ENCODE assay signal across 8 mouse cellular contexts in the genomic region with DNA sequence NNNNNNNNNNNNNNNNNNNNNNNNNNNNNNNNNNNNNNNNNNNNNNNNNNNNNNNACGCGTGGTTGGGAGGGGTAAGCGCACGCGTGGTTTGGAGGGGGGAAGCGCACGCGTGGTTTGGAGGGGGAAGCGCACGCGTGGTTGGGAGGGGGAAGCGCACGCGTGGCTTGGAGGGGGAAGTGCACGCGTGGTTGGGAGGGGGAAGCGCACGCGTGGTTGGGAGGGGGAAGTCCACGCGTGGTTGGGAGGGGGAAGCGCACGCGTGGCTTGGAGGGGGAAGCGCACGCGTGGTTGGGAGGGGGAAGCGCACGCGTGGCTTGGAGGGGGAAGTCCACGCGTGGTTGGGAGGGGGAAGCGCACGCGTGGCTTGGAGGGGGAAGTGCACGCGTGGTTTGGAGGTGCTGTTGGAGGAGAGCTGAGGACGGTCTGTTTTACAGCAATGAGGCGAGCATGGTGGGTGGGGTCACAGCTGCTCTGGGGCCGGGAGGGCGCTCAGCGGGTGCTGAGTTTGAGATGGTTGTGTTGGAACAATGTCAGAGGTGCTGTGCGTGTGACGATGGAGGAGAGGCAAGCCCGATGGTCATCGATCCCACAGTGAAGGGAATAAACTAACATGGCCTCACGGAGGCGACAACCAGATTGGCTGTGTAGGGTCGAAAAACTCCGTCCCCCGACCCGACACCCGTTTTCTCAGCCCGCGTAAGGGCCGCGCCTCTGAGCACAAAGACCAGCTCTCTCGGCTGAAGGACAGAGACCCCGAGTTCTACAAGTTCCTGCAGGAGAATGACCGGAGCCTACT. TPM values are rescaled to one million over a fixed set of nuclear protein-coding genes. Genes with fewer than 3 reads are reported as not detected.
DNase-seq lines count a peak whose midpoint lies in the region; ATAC-seq and TF ChIP-seq lines count a peak whose summit lies in the region.
"Had no signal": no experiment of that assay in that cellular context is flagged by ENCODE, and none has a peak within 500 bp of the region (broad histone marks: within the 10 kb centered on the region; RNA-seq: fewer than 3 reads in every experiment).

No protein-coding gene starts in this region.

- H3K36me3 ChIP-seq in lung, embryonic 14.5 days (ENCODE audit: insufficient read depth), result peaks cover 64% of the 10 kb centered on the region
- H3K36me3 ChIP-seq in hindbrain, embryonic 16.5 days (ENCODE audit: control insufficient read depth, insufficient read depth, low read length), result peaks cover 40% of the 10 kb centered on the region
- H3K36me3 ChIP-seq in midbrain, embryonic 14.5 days (ENCODE audit: control insufficient read depth, insufficient read depth, low read length), result peaks cover 62% of the 10 kb centered on the region

- H3K27me3 ChIP-seq in lung, embryonic 14.5 days (ENCODE audit: insufficient read depth, low read length), result no peaks in the 10 kb centered on the region
- H3K27me3 ChIP-seq in hindbrain, embryonic 16.5 days (replicated peaks; ENCODE audit: control insufficient read depth, insufficient read depth, low read length), result no peaks in the 10 kb centered on the region
- no peaks in the 10 kb centered on the region for H3K27me3 ChIP-seq in midbrain, embryonic 14.5 days (ENCODE audit: control insufficient read depth, insufficient read depth, low read length)

- H3K4me1 ChIP-seq in lung, embryonic 14.5 days (ENCODE audit: insufficient read depth), result no peaks in the 10 kb centered on the region; the same call in none of the 2 replicates
- peaks cover 13% of the 10 kb centered on the region for H3K4me1 ChIP-seq in hindbrain, embryonic 16.5 days (ENCODE audit: control insufficient read depth, insufficient read depth, low read depth, low read length)
- peaks cover 13% of the 10 kb centered on the region for H3K4me1 ChIP-seq in midbrain, embryonic 14.5 days (ENCODE audit: control insufficient read depth, insufficient read depth, low read length)

- H3K27ac ChIP-seq in lung, embryonic 14.5 days (ENCODE audit: low read depth), result peak overlapping the region; percentile 96; the same call in 1 of the 2 replicates
- H3K27ac ChIP-seq in hindbrain, embryonic 16.5 days (ENCODE audit: low read depth, low read length), result peak overlapping the region; percentile 92; the same call in 1 of the 2 replicates
- H3K27ac ChIP-seq in midbrain, embryonic 14.5 days (replicated peaks; ENCODE audit: low read depth, low read length), result peak overlapping the region; percentile 87; the same call in 1 of the 2 replicates

- peak overlapping the region; percentile 92 for H3K4me3 ChIP-seq in lung, embryonic 14.5 days (ENCODE audit: low read depth, low read length)
- H3K4me3 ChIP-seq in hindbrain, embryonic 16.5 days (ENCODE audit: low read length), result peak overlapping the region; percentile 95
- H3K4me3 ChIP-seq in midbrain, embryonic 14.5 days (replicated peaks; ENCODE audit: low read depth, low read length), result peak overlapping the region; percentile 89

- DNase-seq in lung, embryonic 14.5 days, result peak; percentile 52
- DNase-seq in lung, postnatal 4 days, result no peak
- peak; percentile 47 for DNase-seq in embryo, embryonic 10.5 days (ENCODE audit: low spot score)
- DNase-seq in midbrain, embryonic 14.5 days, result peak; percentile 8
- DNase-seq in layer of hippocampus, postnatal 14 days (ENCODE audit: low spot score in 2 of 2), result no peak
- DNase-seq in spleen, adult 12 weeks (ENCODE audit: low spot score), result no peak

- no peak for ATAC-seq in lung, embryonic 14.5 days (ENCODE audit: insufficient read depth)
- ATAC-seq in hindbrain, embryonic 16.5 days, result no peak
- no peak for ATAC-seq in midbrain, embryonic 14.5 days (ENCODE audit: low FRiP score, low TSS enrichment)

- no peaks in the 10 kb centered on the region for H3K9me3 ChIP-seq in lung, embryonic 14.5 days (ENCODE audit: low read depth, low read length)
- no peaks in the 10 kb centered on the region for H3K9me3 ChIP-seq in hindbrain, embryonic 16.5 days (ENCODE audit: control insufficient read depth, low read length)
- no peaks in the 10 kb centered on the region for H3K9me3 ChIP-seq in midbrain, embryonic 14.5 days (ENCODE audit: control insufficient read depth, low read length)

- no peak for TF ChIP-seq CTCF in lung, embryonic 14.5 days (IDR thresholded peaks at IDR 0.05; ENCODE audit: low read depth)

- WGBS in lung, embryonic 14.5 days, result 21% methylated on average over 55 of the region's 60 CpGs
- WGBS in hindbrain, embryonic 16.5 days, result 22% methylated on average over 55 of the region's 60 CpGs
- WGBS in midbrain, embryonic 14.5 days, result 25% methylated on average over 55 of the region's 60 CpGs

- peak overlapping the region; percentile 77 for H3K9ac ChIP-seq in lung, embryonic 14.5 days
- peak overlapping the region; percentile 85; the same call in 1 of the 2 replicates for H3K9ac ChIP-seq in hindbrain, embryonic 16.5 days (ENCODE audit: low read depth, low read length)
- peak overlapping the region; percentile 73; the same call in 1 of the 2 replicates for H3K9ac ChIP-seq in midbrain, embryonic 14.5 days (replicated peaks; ENCODE audit: low read length)

- peak overlapping the region; percentile 94 for H3K4me2 ChIP-seq in lung, embryonic 14.5 days
- H3K4me2 ChIP-seq in hindbrain, embryonic 16.5 days (ENCODE audit: low read length), result peak overlapping the region; percentile 97
- peak overlapping the region; percentile 89 for H3K4me2 ChIP-seq in midbrain, embryonic 14.5 days (ENCODE audit: low read length)

RNA-seq across cellular contexts. Expression of a gene that starts 1.0 kb away (rescaled TPM):
- polyA plus RNA-seq in lung, embryonic 14.5 days (2014; fragmentation: Nextera tagmentation; extraction: Ambion mirVana), result 82.4 and 90.1 TPM in 2 replicates
- polyA plus RNA-seq in hindbrain, embryonic 16.5 days (2015; fragmentation: Nextera tagmentation; extraction: Ambion mirVana), result 43.2 and 48.7 TPM in 2 replicates
- 46.6 and 54.1 TPM in 2 replicates for polyA plus RNA-seq in midbrain, embryonic 14.5 days (2014; fragmentation: Nextera tagmentation; extraction: Ambion mirVana)
- 10 to 100 TPM; 60.7 to 61.1 TPM for total RNA-seq in layer of hippocampus, postnatal 14 days (2021)

RNA-seq across cellular contexts. Expression of a gene that starts 2.2 kb away (rescaled TPM):
- polyA plus RNA-seq in lung, embryonic 14.5 days (2014; fragmentation: Nextera tagmentation; extraction: Ambion mirVana), result 21.0 and 21.4 TPM in 2 replicates
- polyA plus RNA-seq in hindbrain, embryonic 16.5 days (2015; fragmentation: Nextera tagmentation; extraction: Ambion mirVana), result 26.2 and 29.2 TPM in 2 replicates
- polyA plus RNA-seq in midbrain, embryonic 14.5 days (2014; fragmentation: Nextera tagmentation; extraction: Ambion mirVana), result 27.7 and 31.5 TPM in 2 replicates
- 10 to 100 TPM; 37.7 to 38.4 TPM for total RNA-seq in layer of hippocampus, postnatal 14 days (2021)

RNA-seq across cellular contexts. Expression of a gene that starts 18.6 kb away (rescaled TPM):
- 0.11 and 0.15 TPM in 2 replicates for polyA plus RNA-seq in lung, embryonic 14.5 days (2014; fragmentation: Nextera tagmentation; extraction: Ambion mirVana)
- polyA plus RNA-seq in hindbrain, embryonic 16.5 days (2015; fragmentation: Nextera tagmentation; extraction: Ambion mirVana), result 1.9 and 2.0 TPM in 2 replicates
- polyA plus RNA-seq in midbrain, embryonic 14.5 days (2014; fragmentation: Nextera tagmentation; extraction: Ambion mirVana), result 3.9 and 4.4 TPM in 2 replicates
- total RNA-seq in layer of hippocampus, postnatal 14 days (2021), result 1 to 10 TPM; 2.7 to 5.3 TPM

RNA-seq across cellular contexts. Expression of a gene that starts 21.2 kb away (rescaled TPM):
- polyA plus RNA-seq in lung, embryonic 14.5 days (2014; fragmentation: Nextera tagmentation; extraction: Ambion mirVana), result 0.32 and 0.51 TPM in 2 replicates
- 2.2 and 2.4 TPM in 2 replicates for polyA plus RNA-seq in hindbrain, embryonic 16.5 days (2015; fragmentation: Nextera tagmentation; extraction: Ambion mirVana)
- polyA plus RNA-seq in midbrain, embryonic 14.5 days (2014; fragmentation: Nextera tagmentation; extraction: Ambion mirVana), result 1.9 and 2.0 TPM in 2 replicates
- total RNA-seq in layer of hippocampus, postnatal 14 days (2021), result under 1 TPM; 0.25 to 0.33 TPM
- total RNA-seq: hematopoietic stem cell, adult 5-6 weeks had no signal

RNA-seq across cellular contexts. Expression of a gene that starts 33.7 kb away (rescaled TPM):
- polyA plus RNA-seq in lung, embryonic 14.5 days (2014; fragmentation: Nextera tagmentation; extraction: Ambion mirVana), result 0.72 and 0.81 TPM in 2 replicates
- polyA plus RNA-seq in hindbrain, embryonic 16.5 days (2015; fragmentation: Nextera tagmentation; extraction: Ambion mirVana), result 3.7 and 5.3 TPM in 2 replicates
- polyA plus RNA-seq in midbrain, embryonic 14.5 days (2014; fragmentation: Nextera tagmentation; extraction: Ambion mirVana), result 0.84 and 0.96 TPM in 2 replicates
- total RNA-seq in layer of hippocampus, postnatal 14 days (2021), result 1 to 10 TPM; 6.5 to 6.7 TPM

Comparison
In these comparisons a context has a peak if more than half of its experiments do, and no peak if none do; other contexts are left out.
1. DNase-seq: peak in lung, embryonic 14.5 days (single experiment), embryo, embryonic 10.5 days (single experiment) and midbrain, embryonic 14.5 days (single experiment); none in lung, postnatal 4 days (0 of 2), layer of hippocampus, postnatal 14 days (0 of 2) and spleen, adult 12 weeks (single experiment).
2. Peak in every context shown above with its lines, with median percentiles within 50 percentile points of each other: H3K27ac ChIP-seq, H3K4me2 ChIP-seq, H3K4me3 ChIP-seq and H3K9ac ChIP-seq.